Mouse (Mus musculus) MEL (cell line): Measurements from ENCODE around the gene Zfp458. TPM values are rescaled to one million over a fixed set of nuclear protein-coding genes. Genes with fewer than 3 reads are reported as not detected.

Source experiments
- DNase-seq: peaks from one replicate; pipeline ENCODE4 v3.0.0; 2011; ENCODE audit warnings: low read depth, low spot score
- H3K27ac ChIP-seq: 2 replicates; pipeline ENCODE4 v1.5.1; 2012; ENCODE audit warnings: low read depth, mild to moderate bottlenecking, control low read depth, low read length, moderate library complexity; ENCODE audit not compliant: control insufficient read depth
- H3K27me3 ChIP-seq, 2 experiments: fragments of 150-350 bp in 1 of 2; sonication (generic) in 1 of 2; 2 replicates each; pipeline ENCODE4 v1.6.1; 2012; ENCODE audit warnings: low read length in 2 of 2, mild to moderate bottlenecking in 2 of 2, improper control_type of control experiment in 1 of 2, moderate library complexity in 1 of 2; ENCODE audit not compliant: insufficient read depth in 2 of 2, control insufficient read depth in 1 of 2
- H3K36me3 ChIP-seq, 2 experiments: 2 replicates each; pipeline ENCODE4 v1.6.1; 2012 to 2014; ENCODE audit warnings: low read length in 2 of 2, improper control_type of control experiment in 1 of 2, inconsistent platforms in 1 of 2, mild to moderate bottlenecking in 1 of 2; ENCODE audit not compliant: insufficient read depth in 2 of 2, control insufficient read depth in 1 of 2
- H3K4me1 ChIP-seq, 2 experiments: fragments of 150-350 bp in 1 of 2; sonication (generic) in 1 of 2; 2 replicates each; pipeline ENCODE4 v1.6.1; 2012; ENCODE audit warnings: low read length in 2 of 2, improper control_type of control experiment in 1 of 2, mild to moderate bottlenecking in 1 of 2; ENCODE audit not compliant: insufficient read depth in 2 of 2, control insufficient read depth in 1 of 2
- H3K4me3 ChIP-seq, 2 experiments: fragments of 150-350 bp in 1 of 2; sonication (generic) in 1 of 2; 2 replicates each; pipeline ENCODE4 v1.5.1; 2012; ENCODE audit warnings: low read depth in 2 of 2, low read length in 2 of 2, mild to moderate bottlenecking in 2 of 2, moderate library complexity in 2 of 2, control low read depth in 1 of 2, improper control_type of control experiment in 1 of 2; ENCODE audit not compliant: control insufficient read depth in 1 of 2, insufficient read depth in 1 of 2
- H3K79me2 ChIP-seq: 2 replicates; pipeline ENCODE4 v1.6.1; 2012; ENCODE audit warnings: mild to moderate bottlenecking, low read length, moderate library complexity; ENCODE audit not compliant: control insufficient read depth, poor library complexity, insufficient read depth
- H3K9ac ChIP-seq: 2 replicates; pipeline ENCODE4 v1.6.1; 2012; ENCODE audit warnings: low read depth, mild to moderate bottlenecking, control low read depth, low read length, moderate library complexity; ENCODE audit not compliant: control insufficient read depth, poor library complexity, severe bottlenecking
- H3K9me3 ChIP-seq: fragments of 150-350 bp; sonication (generic); replicated peaks from 2 replicates; pipeline ENCODE4 v1.6.1; 2012; ENCODE audit warnings: mild to moderate bottlenecking, low read length, improper control_type of control experiment, moderate library complexity; ENCODE audit not compliant: insufficient read depth
- BHLHE40 ChIP-seq: IDR thresholded peaks from 2 replicates; pipeline ENCODE4 v1.6.1; 2012; ENCODE audit warnings: low read depth, mild to moderate bottlenecking, inconsistent platforms, low read length, improper control_type of control experiment, borderline replicate concordance
- CHD1 ChIP-seq: IDR thresholded peaks from 2 replicates; pipeline ENCODE4 v1.6.1; 2012; ENCODE audit warnings: low read depth, mild to moderate bottlenecking, inconsistent platforms, low read length, improper control_type of control experiment
- CHD2 ChIP-seq: IDR thresholded peaks from 2 replicates; pipeline ENCODE4 v1.6.1; 2011; ENCODE audit warnings: low read length, improper control_type of control experiment
- CTCF ChIP-seq, 3 experiments: IDR thresholded peaks in 2 of 3; conservative IDR thresholded peaks in 1 of 3; 2 replicates each; pipeline ENCODE4 v1.5.1; 2011 to 2012; ENCODE audit warnings: low read length in 3 of 3, low read depth in 2 of 3, mild to moderate bottlenecking in 2 of 3, improper control_type of control experiment in 1 of 3, inconsistent platforms in 1 of 3, mixed read lengths in 1 of 3, moderate library complexity in 1 of 3; ENCODE audit not compliant: control insufficient read depth in 1 of 3, insufficient read depth in 1 of 3, poor library complexity in 1 of 3, severe bottlenecking in 1 of 3
- ETS1 ChIP-seq: IDR thresholded peaks from 2 replicates; pipeline ENCODE4 v1.6.1; 2012; ENCODE audit warnings: low read depth, mild to moderate bottlenecking, inconsistent platforms, low read length, improper control_type of control experiment, moderate library complexity
- JUND ChIP-seq: IDR thresholded peaks from 2 replicates; pipeline ENCODE4 v1.6.1; 2011; ENCODE audit warnings: low read depth, mild to moderate bottlenecking, improper control_type of control experiment, low read length
- KAT2A ChIP-seq: conservative IDR thresholded peaks from 2 replicates; pipeline ENCODE4 v1.6.1; 2012; ENCODE audit warnings: low read depth, low read length, improper control_type of control experiment, inconsistent platforms
- MAX ChIP-seq: IDR thresholded peaks from 2 replicates; pipeline ENCODE4 v1.6.1; 2011; ENCODE audit warnings: low read length, improper control_type of control experiment
- MXI1 ChIP-seq: IDR thresholded peaks from 2 replicates; pipeline ENCODE4 v1.6.1; 2011; ENCODE audit warnings: mild to moderate bottlenecking, low read depth, low read length, improper control_type of control experiment
- NELFE ChIP-seq: IDR thresholded peaks from 2 replicates; pipeline ENCODE4 v1.6.1; 2011; ENCODE audit warnings: low read depth, low read length, improper control_type of control experiment
- NRF1 ChIP-seq: IDR thresholded peaks from 2 replicates; pipeline ENCODE4 v1.6.1; 2014; ENCODE audit warnings: low read depth, mild to moderate bottlenecking, inconsistent platforms, low read length, improper control_type of control experiment, moderate library complexity; ENCODE audit not compliant: poor library complexity, insufficient read depth, severe bottlenecking
- POLR2AphosphoS2 ChIP-seq: IDR thresholded peaks from 2 replicates; pipeline ENCODE4 v1.6.1; 2011; ENCODE audit warnings: low read length, improper control_type of control experiment
- RAD21 ChIP-seq: IDR thresholded peaks from 2 replicates; pipeline ENCODE4 v1.6.1; 2011; ENCODE audit warnings: mild to moderate bottlenecking, low read depth, low read length, improper control_type of control experiment
- SMC3 ChIP-seq: IDR thresholded peaks from 2 replicates; pipeline ENCODE4 v1.6.1; 2011; ENCODE audit warnings: low read depth, low read length, improper control_type of control experiment
- TBP ChIP-seq: IDR thresholded peaks from 2 replicates; pipeline ENCODE4 v1.8.0; 2011; ENCODE audit warnings: low read depth, low read length, improper control_type of control experiment
- TCF12 ChIP-seq: IDR thresholded peaks from 2 replicates; pipeline ENCODE4 v1.6.1; 2014; ENCODE audit warnings: low read depth, mild to moderate bottlenecking, inconsistent platforms, low read length, improper control_type of control experiment, moderate library complexity
- UBTF ChIP-seq: IDR thresholded peaks from 2 replicates; pipeline ENCODE4 v1.6.1; 2012; ENCODE audit warnings: low read depth, mild to moderate bottlenecking, inconsistent platforms, low read length, improper control_type of control experiment, moderate library complexity, borderline replicate concordance; ENCODE audit not compliant: insufficient read depth
- ZMIZ1 ChIP-seq: IDR thresholded peaks from 2 replicates; pipeline ENCODE4 v1.6.1; 2012; ENCODE audit warnings: low read depth, mild to moderate bottlenecking, inconsistent platforms, low read length, improper control_type of control experiment, moderate library complexity
- ZNF384 ChIP-seq: IDR thresholded peaks from 2 replicates; pipeline ENCODE4 v1.6.1; 2012; ENCODE audit warnings: low read depth, mild to moderate bottlenecking, inconsistent platforms, low read length, improper control_type of control experiment
- polyA plus RNA-seq, 2 experiments: library from polyadenylated mRNA; stranded (reverse) in 1 of 2; unstranded in 1 of 2; fragments of >175 nt in 1 of 2; fragments of >200 nt in 1 of 2; gene quantifications; 2 replicates each; pipeline versions ENCODE4 v1.2.1 to v1.2.4; 2012; ENCODE audit warnings: low replicate concordance in 2 of 2, low read depth in 1 of 2; ENCODE audit not compliant: insufficient read length in 2 of 2, insufficient read depth in 1 of 2, missing spikeins in 1 of 2
- total RNA-seq: library from RNA; depleted of rRNA; stranded (reverse); fragments of 300-350 nt; gene quantifications from 2 replicates; pipeline ENCODE4 v1.2.3, GENCODE M21; 2012; rRNA removed

The Zfp458 gene
- total and polyA plus RNA-seq, 3 experiments: 1.3 to 1.4 TPM; not detected in 1

DNA sequence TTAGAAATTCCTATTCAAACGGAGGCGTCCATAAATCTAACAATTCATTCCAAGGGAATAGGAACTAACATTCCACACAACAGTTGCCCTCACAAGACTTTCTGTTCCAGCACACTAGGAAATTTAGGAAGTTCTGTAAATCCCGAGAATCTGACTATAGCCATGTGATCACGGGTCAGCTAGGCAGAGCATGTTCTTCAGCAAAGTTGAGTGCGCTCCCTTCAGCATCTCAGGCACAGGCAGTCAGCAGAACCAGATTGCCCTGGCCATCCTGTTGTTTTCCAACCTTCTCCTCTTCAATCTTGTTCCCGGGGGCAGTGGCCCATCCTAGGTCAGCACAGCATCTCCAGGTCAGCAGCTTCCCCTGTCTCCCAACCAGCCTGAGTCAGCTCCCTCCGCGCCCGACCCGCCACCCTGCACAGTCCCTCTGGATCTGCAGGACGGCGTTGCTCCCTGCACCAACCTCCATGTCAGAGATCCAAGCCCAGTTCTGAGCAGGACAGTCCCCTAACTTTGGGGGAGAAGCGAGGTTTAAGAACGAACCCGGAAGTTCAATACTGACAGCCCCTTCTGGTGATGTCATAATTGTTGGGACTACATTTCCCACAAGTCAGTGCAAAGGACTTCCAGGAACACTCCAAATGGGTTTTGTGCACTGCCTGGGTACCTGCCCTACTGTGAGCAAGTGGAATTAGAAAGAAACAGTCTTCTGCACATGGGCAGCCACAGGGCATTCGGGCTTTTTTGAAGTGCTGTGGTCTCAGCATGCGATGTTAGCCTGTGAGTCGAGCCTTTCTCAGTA is 9.5 kb downstream of the Zfp458 start (continued):
- TF ChIP-seq SMC3: no peak
- TF ChIP-seq BHLHE40: no peak
- TF ChIP-seq POLR2AphosphoS2: no peak
- TF ChIP-seq KAT2A: peak; percentile 79
- TF ChIP-seq RAD21: no peak
- no peak for TF ChIP-seq UBTF
- TF ChIP-seq CHD2: no peak; the same call in 1 of the 2 replicates
- no peak for TF ChIP-seq ZMIZ1
- TF ChIP-seq TBP: peak; percentile 82
- peak; percentile 32; the same call in 1 of the 2 replicates for TF ChIP-seq ETS1
- no peak for TF ChIP-seq CHD1
- TF ChIP-seq ZNF384: no peak
- TF ChIP-seq NRF1: no peak
- TF ChIP-seq CTCF (IDR thresholded peaks at IDR 0.05 in 2 of 3, conservative IDR thresholded peaks at IDR 0.05 in 1 of 3; ENCODE audit: control insufficient read depth in 1 of 3, insufficient read depth in 1 of 3, low read depth in 2 of 3, low read length in 3 of 3, poor library complexity in 1 of 3, severe bottlenecking in 1 of 3): no peak
- TF ChIP-seq MAX: peak; percentile 13; the same call in 1 of the 2 replicates
- no peak for TF ChIP-seq JUND
- peak; percentile 57; the same call in 1 of the 2 replicates for TF ChIP-seq NELFE
- peak; percentile 39; the same call in 1 of the 2 replicates for TF ChIP-seq TCF12

DNA sequence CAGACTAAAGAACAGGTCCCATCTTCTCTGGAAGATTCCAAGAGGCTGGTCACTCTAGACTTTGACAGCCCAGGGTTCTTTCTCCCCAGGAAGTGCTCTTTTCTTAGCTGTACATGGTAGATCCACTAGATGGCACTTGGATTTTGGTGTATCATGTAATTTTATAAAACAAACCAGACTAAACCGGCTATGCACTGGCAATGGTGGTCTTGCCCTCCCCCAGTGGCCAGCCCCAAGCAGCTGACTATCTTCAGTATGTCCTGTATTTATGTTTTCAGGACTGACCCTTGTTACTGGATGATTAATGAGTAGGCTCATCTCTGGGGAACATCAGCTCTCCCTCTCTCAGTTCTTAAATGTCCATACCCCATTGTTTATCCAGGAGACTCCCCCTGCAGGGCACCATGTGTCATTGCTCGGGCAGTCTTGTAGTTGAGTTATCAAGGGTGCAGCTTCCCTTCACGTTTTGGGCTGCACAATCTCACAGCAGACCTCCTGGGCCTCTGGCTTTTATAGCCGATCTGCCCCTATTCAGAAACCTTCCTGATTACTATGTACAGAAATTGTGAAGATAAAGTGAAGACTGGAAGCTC is 64.2 kb downstream of the Zfp458 start:
- Histone ChIP-seq H3K9me3 (no peaks in the 10 kb centered on the region), H3K36me3 (no peaks in the 10 kb centered on the region), H3K79me2 (no peaks in the 10 kb centered on the region), H3K4me1 (no peaks in the 10 kb centered on the region), H3K9ac (no peak overlapping the region), H3K27ac (no peak overlapping the region), H3K4me3 (no peak overlapping the region), H3K27me3 (no peaks in the 10 kb centered on the region)
- DNase-seq: peak; percentile 26
- TF ChIP-seq CTCF (IDR thresholded peaks at IDR 0.05 in 2 of 3, conservative IDR thresholded peaks at IDR 0.05 in 1 of 3; ENCODE audit: control insufficient read depth in 1 of 3, insufficient read depth in 1 of 3, low read depth in 2 of 3, low read length in 3 of 3, poor library complexity in 1 of 3, severe bottlenecking in 1 of 3) (peak in 2 of 3 experiments; percentile 4 to 34; a peak in 3 of 6 replicates), MXI1 (no peak)

Other genes with a start within 250 kb of the Zfp458 start
- gene Zfp712, start 217.3 kb downstream of the Zfp458 start, total RNA-seq: 0.69 and 0.85 TPM in 2 replicates
- under 1 TPM in 1 of 2 experiments, not detected in 1; 0.47 TPM for gene Zfp712, start 217.3 kb downstream of the Zfp458 start, polyA plus RNA-seq
- gene Zfp708, start 180.5 kb downstream of the Zfp458 start, total RNA-seq: 0.81 and 1.0 TPM in 2 replicates
- under 1 TPM in 1 of 2 experiments, not detected in 1; 0.39 TPM for gene Zfp708, start 180.5 kb downstream of the Zfp458 start, polyA plus RNA-seq
- 2.2 and 2.9 TPM in 2 replicates for gene Gm28557, start 169.9 kb downstream of the Zfp458 start, total RNA-seq
- 1 to 10 TPM in 1 of 2 experiments, not detected in 1; 2.1 TPM for gene Gm28557, start 169.9 kb downstream of the Zfp458 start, polyA plus RNA-seq
- 0.19 and 0.26 TPM in 2 replicates for gene Rslcan18, start 162.2 kb downstream of the Zfp458 start, total RNA-seq
- under 1 TPM in 1 of 2 experiments, not detected in 1; 0.11 TPM for gene Rslcan18, start 162.2 kb downstream of the Zfp458 start, polyA plus RNA-seq
- 1.5 and 2.3 TPM in 2 replicates for gene Zfp759, start 156.8 kb downstream of the Zfp458 start, total RNA-seq
- gene Zfp759, start 156.8 kb downstream of the Zfp458 start, polyA plus RNA-seq: 1 to 10 TPM in 1 of 2 experiments, not detected in 1; 1.5 TPM
- gene Rsl1, start 105.3 kb downstream of the Zfp458 start, total RNA-seq: 0.12 TPM in 1 of 2 replicates, not detected in the other
- not detected for gene Rsl1, start 105.3 kb downstream of the Zfp458 start, polyA plus RNA-seq
- 0.29 and 0.46 TPM in 2 replicates for gene Zfp455, start 84.0 kb downstream of the Zfp458 start, total RNA-seq
- gene Zfp455, start 84.0 kb downstream of the Zfp458 start, polyA plus RNA-seq: under 1 TPM in 1 of 2 experiments, not detected in 1; 0.38 TPM
- 1.1 and 1.7 TPM in 2 replicates for gene Zfp457, start 28.0 kb upstream of the Zfp458 start, total RNA-seq
- 1 to 10 TPM in 1 of 2 experiments, not detected in 1; 1.4 TPM for gene Zfp457, start 28.0 kb upstream of the Zfp458 start, polyA plus RNA-seq
- 3.2 and 3.9 TPM in 2 replicates for gene Zfp595, start 54.1 kb upstream of the Zfp458 start, total RNA-seq
- gene Zfp595, start 54.1 kb upstream of the Zfp458 start, polyA plus RNA-seq: 1 to 10 TPM in 1 of 2 experiments, not detected in 1; 2.6 TPM
- 2.5 and 3.6 TPM in 2 replicates for gene Gm28044, start 82.1 kb upstream of the Zfp458 start, total RNA-seq
- 1 to 10 TPM in 1 of 2 experiments, not detected in 1; 1.1 TPM for gene Gm28044, start 82.1 kb upstream of the Zfp458 start, polyA plus RNA-seq
- 0.75 and 0.81 TPM in 2 replicates for gene Zfp953, start 82.1 kb upstream of the Zfp458 start, total RNA-seq
- under 1 TPM in 1 of 2 experiments, not detected in 1; 0.84 TPM for gene Zfp953, start 82.1 kb upstream of the Zfp458 start, polyA plus RNA-seq
- 0.23 and 0.65 TPM in 2 replicates for gene Gm28041, start 97.3 kb upstream of the Zfp458 start, total RNA-seq
- under 1 TPM in 1 of 2 experiments, not detected in 1; 0.18 TPM for gene Gm28041, start 97.3 kb upstream of the Zfp458 start, polyA plus RNA-seq
- 0.26 and 0.35 TPM in 2 replicates for gene Zfp456, start 97.3 kb upstream of the Zfp458 start, total RNA-seq
- gene Zfp456, start 97.3 kb upstream of the Zfp458 start, polyA plus RNA-seq: under 1 TPM in 1 of 2 experiments, not detected in 1; 0.43 TPM
- gene Zfp429, start 121.4 kb upstream of the Zfp458 start, total RNA-seq: 1.0 and 1.1 TPM in 2 replicates
- gene Zfp429, start 121.4 kb upstream of the Zfp458 start, polyA plus RNA-seq: under 1 TPM in 1 of 2 experiments, not detected in 1; 0.67 TPM
- gene Zfp459, start 143.0 kb upstream of the Zfp458 start, total RNA-seq: not detected in 2 replicates
- gene Zfp459, start 143.0 kb upstream of the Zfp458 start, polyA plus RNA-seq: not detected
- gene Zfp874a, start 173.2 kb upstream of the Zfp458 start, total RNA-seq: 4.8 and 6.1 TPM in 2 replicates
- 1 to 10 TPM in 1 of 2 experiments, not detected in 1; 4.1 TPM for gene Zfp874a, start 173.2 kb upstream of the Zfp458 start, polyA plus RNA-seq
- 4.4 and 4.9 TPM in 2 replicates for gene Zfp874b, start 205.8 kb upstream of the Zfp458 start, total RNA-seq
- gene Zfp874b, start 205.8 kb upstream of the Zfp458 start, polyA plus RNA-seq: 1 to 10 TPM in 1 of 2 experiments, not detected in 1; 3.5 TPM
- 3.5 and 4.8 TPM in 2 replicates for gene Zfp58, start 222.1 kb upstream of the Zfp458 start, total RNA-seq
- 1 to 10 TPM in 1 of 2 experiments, not detected in 1; 3.2 TPM for gene Zfp58, start 222.1 kb upstream of the Zfp458 start, polyA plus RNA-seq
- not detected in 2 replicates for gene Gm26965, start 247.7 kb upstream of the Zfp458 start, total RNA-seq
- gene Gm26965, start 247.7 kb upstream of the Zfp458 start, polyA plus RNA-seq: not detected
- gene Zfp87, start 247.7 kb upstream of the Zfp458 start, total RNA-seq: 17.8 and 28.4 TPM in 2 replicates
- 10 to 100 TPM in 1 of 2 experiments, not detected in 1; 11.7 TPM for gene Zfp87, start 247.7 kb upstream of the Zfp458 start, polyA plus RNA-seq